Mouse (Mus musculus) ES-Bruce4 (cell line): ENCODE measurements around the gene Zfp110.

ENCODE experiments used
- CTCF ChIP-seq: IDR thresholded peaks from one replicate; pipeline ENCODE4 v1.8.1; 2011; ENCODE audit warnings: low read depth, low read length
- EP300 ChIP-seq: IDR thresholded peaks from 2 replicates; pipeline ENCODE4 v1.6.1; 2011; ENCODE audit warnings: low read depth, low read length; ENCODE audit not compliant: insufficient read depth
- POLR2A ChIP-seq: IDR thresholded peaks from one replicate; pipeline ENCODE4 v1.8.1; 2011; ENCODE audit warnings: low read length; ENCODE audit not compliant: insufficient read depth

DNA sequence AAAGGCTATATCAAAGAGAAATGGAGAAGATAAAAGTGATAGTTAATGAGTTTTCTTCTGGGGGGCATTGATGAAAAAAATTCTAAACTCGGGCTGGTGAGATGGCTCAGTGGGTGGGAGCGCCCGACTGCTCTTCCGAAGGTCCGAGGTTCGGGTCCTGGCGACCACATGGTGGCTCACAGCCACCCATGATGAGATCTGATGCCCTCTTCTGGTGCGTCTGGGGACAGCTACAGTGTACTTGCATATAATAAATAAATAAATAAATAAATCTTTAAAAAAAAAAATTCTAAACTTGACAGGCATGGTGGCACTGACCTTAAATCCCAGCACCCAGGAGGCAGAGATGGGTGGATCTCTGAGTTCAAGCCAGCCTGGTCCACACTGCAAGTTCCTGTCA is 19.0 kb upstream of the Zfp110 start:
- peak; percentile 31 for TF ChIP-seq CTCF
- TF ChIP-seq EP300, result no peak
- no peak for TF ChIP-seq POLR2A
